Mouse (Mus musculus) cerebellum, adult 11 months (tissue): Measurements from ENCODE around the gene Tiam1.

Source experiments
- DNase-seq: peaks from one replicate; pipeline ENCODE4 v3.0.0; 2022

Gene Tiam1

GRCm38 (mm10) chr16:90143760-90144516 is at the start of gene Tiam1:
Gene Tiam1 (minus strand): TSS chr16:90143769.
- DNase-seq: peak; percentile 99

GRCm38 (mm10) chr16:90191289-90191688 is 47.7 kb upstream of the Tiam1 start:
- DNase-seq: no peak

- no peak for DNase-seq
These were observed 43.9 kb upstream of the Tiam1 start for GRCm38 (mm10) chr16:90187453-90187852.

- peak; percentile 77 for DNase-seq
These were observed 42.5 kb upstream of the Tiam1 start for GRCm38 (mm10) chr16:90185928-90186588.

- DNase-seq: no peak
These were observed 40.6 kb upstream of the Tiam1 start for GRCm38 (mm10) chr16:90184135-90184534.

- peak; percentile 29 for DNase-seq
These were observed 38.1 kb upstream of the Tiam1 start for GRCm38 (mm10) chr16:90181673-90182072.

GRCm38 (mm10) chr16:90180975-90181374 is 37.4 kb upstream of the Tiam1 start:
- no peak for DNase-seq

GRCm38 (mm10) chr16:90179892-90180291 is 36.3 kb upstream of the Tiam1 start:
- DNase-seq: no peak

GRCm38 (mm10) chr16:90178404-90178803 is 34.8 kb upstream of the Tiam1 start:
- no peak for DNase-seq

GRCm38 (mm10) chr16:90177425-90177824 is 33.9 kb upstream of the Tiam1 start:
- DNase-seq: no peak

GRCm38 (mm10) chr16:90176472-90176871 is 32.9 kb upstream of the Tiam1 start:
- DNase-seq: no peak

- no peak for DNase-seq
These were observed 27.8 kb upstream of the Tiam1 start for GRCm38 (mm10) chr16:90171416-90171815.

GRCm38 (mm10) chr16:90170676-90171075 is 27.1 kb upstream of the Tiam1 start:
- no peak for DNase-seq

GRCm38 (mm10) chr16:90169863-90170630 is 26.5 kb upstream of the Tiam1 start:
- no peak for DNase-seq

- peak; percentile 80 for DNase-seq
These were observed 24.1 kb upstream of the Tiam1 start for GRCm38 (mm10) chr16:90167646-90168045.

- DNase-seq: no peak
These were observed 21.9 kb upstream of the Tiam1 start for GRCm38 (mm10) chr16:90165435-90165834.

- DNase-seq: no peak
These were observed 21.4 kb upstream of the Tiam1 start for GRCm38 (mm10) chr16:90164942-90165341.

- DNase-seq: no peak
These were observed 11.5 kb upstream of the Tiam1 start for GRCm38 (mm10) chr16:90155080-90155479.

- no peak for DNase-seq
These were observed 7.3 kb upstream of the Tiam1 start for GRCm38 (mm10) chr16:90150820-90151219.

- no peak for DNase-seq
These were observed 6.6 kb upstream of the Tiam1 start for GRCm38 (mm10) chr16:90150126-90150525.

- no peak for DNase-seq
These were observed 5.8 kb upstream of the Tiam1 start for GRCm38 (mm10) chr16:90149335-90149734.

GRCm38 (mm10) chr16:90145244-90145643 is 1.7 kb upstream of the Tiam1 start:
- DNase-seq: no peak

GRCm38 (mm10) chr16:90144541-90144940 is 972 bp upstream of the Tiam1 start:
- DNase-seq: no peak

- DNase-seq: no peak
These were observed 181 bp downstream of the Tiam1 start for GRCm38 (mm10) chr16:90143416-90143759.
